Mouse (Mus musculus) MEL (cell line): Measurements from ENCODE around the gene Cdk5rap1. TPM values are rescaled to one million over a fixed set of nuclear protein-coding genes. Genes with fewer than 3 reads are reported as not detected.
"Not testable (repeated sequence)": the region's sequence is repeated elsewhere in the genome, so short reads cannot be mapped to it uniquely, and the experiment has no call there.

Source experiments
- DNase-seq: peaks from one replicate; pipeline ENCODE4 v3.0.0; 2011; ENCODE audit warnings: low read depth, low spot score
- H3K27ac ChIP-seq: 2 replicates; pipeline ENCODE4 v1.5.1; 2012; ENCODE audit warnings: low read depth, mild to moderate bottlenecking, control low read depth, low read length, moderate library complexity; ENCODE audit not compliant: control insufficient read depth
- H3K27me3 ChIP-seq, 2 experiments: fragments of 150-350 bp in 1 of 2; sonication (generic) in 1 of 2; 2 replicates each; pipeline ENCODE4 v1.6.1; 2012; ENCODE audit warnings: low read length in 2 of 2, mild to moderate bottlenecking in 2 of 2, improper control_type of control experiment in 1 of 2, moderate library complexity in 1 of 2; ENCODE audit not compliant: insufficient read depth in 2 of 2, control insufficient read depth in 1 of 2
- H3K36me3 ChIP-seq, 2 experiments: 2 replicates each; pipeline ENCODE4 v1.6.1; 2012 to 2014; ENCODE audit warnings: low read length in 2 of 2, improper control_type of control experiment in 1 of 2, inconsistent platforms in 1 of 2, mild to moderate bottlenecking in 1 of 2; ENCODE audit not compliant: insufficient read depth in 2 of 2, control insufficient read depth in 1 of 2
- H3K4me1 ChIP-seq, 2 experiments: fragments of 150-350 bp in 1 of 2; sonication (generic) in 1 of 2; 2 replicates each; pipeline ENCODE4 v1.6.1; 2012; ENCODE audit warnings: low read length in 2 of 2, improper control_type of control experiment in 1 of 2, mild to moderate bottlenecking in 1 of 2; ENCODE audit not compliant: insufficient read depth in 2 of 2, control insufficient read depth in 1 of 2
- H3K4me3 ChIP-seq, 2 experiments: fragments of 150-350 bp in 1 of 2; sonication (generic) in 1 of 2; 2 replicates each; pipeline ENCODE4 v1.5.1; 2012; ENCODE audit warnings: low read depth in 2 of 2, low read length in 2 of 2, mild to moderate bottlenecking in 2 of 2, moderate library complexity in 2 of 2, control low read depth in 1 of 2, improper control_type of control experiment in 1 of 2; ENCODE audit not compliant: control insufficient read depth in 1 of 2, insufficient read depth in 1 of 2
- H3K79me2 ChIP-seq: 2 replicates; pipeline ENCODE4 v1.6.1; 2012; ENCODE audit warnings: mild to moderate bottlenecking, low read length, moderate library complexity; ENCODE audit not compliant: control insufficient read depth, poor library complexity, insufficient read depth
- H3K9ac ChIP-seq: 2 replicates; pipeline ENCODE4 v1.6.1; 2012; ENCODE audit warnings: low read depth, mild to moderate bottlenecking, control low read depth, low read length, moderate library complexity; ENCODE audit not compliant: control insufficient read depth, poor library complexity, severe bottlenecking
- H3K9me3 ChIP-seq: fragments of 150-350 bp; sonication (generic); replicated peaks from 2 replicates; pipeline ENCODE4 v1.6.1; 2012; ENCODE audit warnings: mild to moderate bottlenecking, low read length, improper control_type of control experiment, moderate library complexity; ENCODE audit not compliant: insufficient read depth
- BHLHE40 ChIP-seq: IDR thresholded peaks from 2 replicates; pipeline ENCODE4 v1.6.1; 2012; ENCODE audit warnings: low read depth, mild to moderate bottlenecking, inconsistent platforms, low read length, improper control_type of control experiment, borderline replicate concordance
- CHD2 ChIP-seq: IDR thresholded peaks from 2 replicates; pipeline ENCODE4 v1.6.1; 2011; ENCODE audit warnings: low read length, improper control_type of control experiment
- CTCF ChIP-seq, 3 experiments: IDR thresholded peaks in 2 of 3; conservative IDR thresholded peaks in 1 of 3; 2 replicates each; pipeline ENCODE4 v1.5.1; 2011 to 2012; ENCODE audit warnings: low read length in 3 of 3, low read depth in 2 of 3, mild to moderate bottlenecking in 2 of 3, improper control_type of control experiment in 1 of 3, inconsistent platforms in 1 of 3, mixed read lengths in 1 of 3, moderate library complexity in 1 of 3; ENCODE audit not compliant: control insufficient read depth in 1 of 3, insufficient read depth in 1 of 3, poor library complexity in 1 of 3, severe bottlenecking in 1 of 3
- HCFC1 ChIP-seq: IDR thresholded peaks from 2 replicates; pipeline ENCODE4 v1.6.1; 2012; ENCODE audit warnings: low read depth, mild to moderate bottlenecking, inconsistent platforms, low read length, improper control_type of control experiment, moderate library complexity
- POLR2A ChIP-seq, 2 experiments: IDR thresholded peaks; 2 replicates each; pipeline ENCODE4 v1.6.1; 2011 to 2012; ENCODE audit warnings: low read length in 2 of 2, mild to moderate bottlenecking in 2 of 2, control low read depth in 1 of 2, improper control_type of control experiment in 1 of 2, low read depth in 1 of 2, moderate library complexity in 1 of 2; ENCODE audit not compliant: control insufficient read depth in 1 of 2, insufficient read depth in 1 of 2, poor library complexity in 1 of 2
- RAD21 ChIP-seq: IDR thresholded peaks from 2 replicates; pipeline ENCODE4 v1.6.1; 2011; ENCODE audit warnings: mild to moderate bottlenecking, low read depth, low read length, improper control_type of control experiment
- UBTF ChIP-seq: IDR thresholded peaks from 2 replicates; pipeline ENCODE4 v1.6.1; 2012; ENCODE audit warnings: low read depth, mild to moderate bottlenecking, inconsistent platforms, low read length, improper control_type of control experiment, moderate library complexity, borderline replicate concordance; ENCODE audit not compliant: insufficient read depth
- ZKSCAN1 ChIP-seq: IDR thresholded peaks from 2 replicates; pipeline ENCODE4 v1.6.1; 2012; ENCODE audit warnings: low read depth, mild to moderate bottlenecking, inconsistent platforms, low read length, improper control_type of control experiment, moderate library complexity
- ZNF384 ChIP-seq: IDR thresholded peaks from 2 replicates; pipeline ENCODE4 v1.6.1; 2012; ENCODE audit warnings: low read depth, mild to moderate bottlenecking, inconsistent platforms, low read length, improper control_type of control experiment
- polyA plus RNA-seq, 2 experiments: library from polyadenylated mRNA; stranded (reverse) in 1 of 2; unstranded in 1 of 2; fragments of >175 nt in 1 of 2; fragments of >200 nt in 1 of 2; gene quantifications; 2 replicates each; pipeline versions ENCODE4 v1.2.1 to v1.2.4; 2012; ENCODE audit warnings: low replicate concordance in 2 of 2, low read depth in 1 of 2; ENCODE audit not compliant: insufficient read length in 2 of 2, insufficient read depth in 1 of 2, missing spikeins in 1 of 2
- total RNA-seq: library from RNA; depleted of rRNA; stranded (reverse); fragments of 300-350 nt; gene quantifications from 2 replicates; pipeline ENCODE4 v1.2.3, GENCODE M21; 2012

Gene Cdk5rap1
- total and polyA plus RNA-seq, 3 experiments = 13.1 to 14.1 TPM; not detected in 1

DNA sequence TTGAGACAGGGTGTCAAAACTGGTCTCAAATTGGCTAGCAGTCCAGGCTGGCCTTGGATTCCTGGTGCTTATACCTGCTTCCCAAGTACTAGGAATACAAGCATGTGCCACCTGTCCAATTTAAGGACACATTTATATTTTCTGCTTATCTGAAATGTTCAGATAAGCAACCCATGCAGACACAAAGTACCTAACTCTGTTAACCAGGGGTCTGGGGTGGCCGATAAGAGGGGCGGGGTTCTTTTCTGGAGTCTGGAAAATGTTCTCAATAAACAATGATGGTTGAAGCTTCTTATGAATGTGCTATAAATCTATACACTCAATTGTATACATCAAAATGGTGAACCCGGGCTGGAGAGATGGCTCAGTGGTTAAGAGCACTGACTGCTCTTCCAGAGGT lies 46.0 kb downstream of the Cdk5rap1 start (continued):
- TF ChIP-seq BHLHE40 (peak; percentile 45; the same call in 1 of the 2 replicates), CTCF (IDR thresholded peaks at IDR 0.05 in 2 of 3, conservative IDR thresholded peaks at IDR 0.05 in 1 of 3; ENCODE audit: control insufficient read depth in 1 of 3, insufficient read depth in 1 of 3, low read depth in 2 of 3, low read length in 3 of 3, poor library complexity in 1 of 3, severe bottlenecking in 1 of 3) (no peak), CHD2 (no peak), RAD21 (no peak), POLR2A (IDR thresholded peaks at IDR 0.05; ENCODE audit: control insufficient read depth in 1 of 2, insufficient read depth in 1 of 2, low read depth in 1 of 2, low read length in 2 of 2, poor library complexity in 1 of 2) (no peak), ZNF384 (peak; percentile 42; the same call in 1 of the 2 replicates), HCFC1 (no peak), ZKSCAN1 (no peak), UBTF (no peak)

DNA sequence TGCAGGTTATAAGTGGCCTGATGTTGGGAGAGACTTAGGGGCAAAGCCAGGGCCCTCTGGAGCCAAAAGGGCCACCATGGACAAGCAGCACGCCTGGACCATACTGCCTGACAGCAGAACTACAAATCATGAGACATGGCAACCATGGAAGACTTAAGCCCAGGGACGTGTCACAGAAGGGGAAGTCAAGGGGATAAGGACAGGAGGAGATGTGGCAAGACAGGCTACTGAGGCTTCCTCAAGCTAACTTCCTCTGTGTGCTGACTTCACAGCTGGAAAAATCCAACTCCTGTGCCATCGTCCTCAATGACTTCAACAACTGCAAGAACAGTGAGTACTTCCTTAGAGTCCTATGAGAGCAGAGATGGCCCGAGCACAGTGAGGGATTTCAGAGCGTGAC lies 59.0 kb downstream of the Cdk5rap1 start:
- H3K4me3 ChIP-seq, H3K27ac ChIP-seq, DNase-seq: not testable (repeated sequence)

DNA sequence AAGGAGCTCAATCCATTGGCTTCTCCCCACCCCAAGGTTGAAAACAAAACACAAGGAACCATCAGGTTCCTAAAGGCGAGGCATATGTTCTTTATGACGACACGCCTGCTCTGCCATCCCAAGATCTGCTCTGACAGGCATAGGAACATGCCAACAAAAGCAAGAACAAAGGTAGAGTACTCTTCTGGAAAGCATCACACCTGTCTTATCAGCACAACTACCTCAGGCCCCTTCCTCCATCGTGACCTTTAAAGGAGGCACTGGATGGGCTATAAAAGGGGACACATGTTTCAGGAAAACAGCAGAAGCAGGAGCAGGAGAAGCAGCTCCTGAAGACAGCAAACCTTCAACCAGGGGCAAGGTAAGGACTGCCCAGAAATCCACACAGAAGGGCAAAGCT lies 65.9 kb downstream of the Cdk5rap1 start, which contains the start of gene Bpifb9b:
Bpifb9b (plus strand) TSS at position 301 of the 400 bp plus-strand sequence.
- H3K4me1 ChIP-seq, H3K27me3 ChIP-seq, H3K27ac ChIP-seq, H3K9ac ChIP-seq, H3K4me3 ChIP-seq, H3K9me3 ChIP-seq, H3K36me3 ChIP-seq, H3K79me2 ChIP-seq, DNase-seq: not testable (repeated sequence)

More for the DNA sequence above, 59.0 kb downstream of the Cdk5rap1 start:
- H3K4me1 ChIP-seq, H3K36me3 ChIP-seq, H3K79me2 ChIP-seq, H3K9ac ChIP-seq, H3K9me3 ChIP-seq, H3K27me3 ChIP-seq: not testable (repeated sequence)

DNA sequence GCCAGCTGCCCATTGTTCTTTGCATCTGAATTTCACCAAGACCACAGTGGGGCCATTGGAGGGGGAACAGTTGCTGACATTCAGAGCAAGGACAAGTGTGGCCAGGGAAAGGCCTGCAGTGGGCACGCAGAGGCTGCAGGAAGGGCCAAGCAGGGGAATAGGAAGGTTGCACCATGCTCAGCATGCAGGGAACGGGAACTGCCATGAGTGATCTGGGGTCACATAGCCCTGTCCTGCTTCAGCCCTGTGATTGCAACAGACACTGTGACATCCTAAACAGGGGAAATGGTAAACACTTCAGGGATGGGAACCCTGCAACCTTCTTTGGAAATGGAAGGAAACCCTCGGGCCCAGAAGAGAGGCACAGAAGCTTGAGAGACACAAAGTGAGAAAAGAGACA lies 68.2 kb downstream of the Cdk5rap1 start:
- H3K27me3 ChIP-seq, H3K4me1 ChIP-seq, H3K79me2 ChIP-seq, H3K27ac ChIP-seq, H3K4me3 ChIP-seq, DNase-seq, H3K9me3 ChIP-seq, H3K36me3 ChIP-seq, H3K9ac ChIP-seq: not testable (repeated sequence)
